Mouse (Mus musculus): ENCODE data around the gene Lrguk.

Gene Lrguk

GRCm38 (mm10) chr6:34174715-34175114 lies 145.5 kb downstream of the Lrguk start:
- DNase-seq (ENCODE audit: low read depth, low spot score) = no peak

- DNase-seq (ENCODE audit: low read depth, low spot score) = peak; percentile 60
Observed at GRCm38 (mm10) chr6:34176111-34176863, 147.0 kb downstream of the Lrguk start.

GRCm38 (mm10) chr6:34176864-34177247 lies 147.6 kb downstream of the Lrguk start, which contains the start of gene Slc35b4:
Slc35b4 (minus strand) TSS chr6:34177111.
- DNase-seq (ENCODE audit: low read depth, low spot score) = peak; percentile 96

- DNase-seq (ENCODE audit: low read depth, low spot score) = no peak
Observed at GRCm38 (mm10) chr6:34179007-34179406, 149.8 kb downstream of the Lrguk start.

GRCm38 (mm10) chr6:34179911-34180310 lies 150.7 kb downstream of the Lrguk start:
- no peak for DNase-seq (ENCODE audit: low read depth, low spot score)

GRCm38 (mm10) chr6:34181961-34182360 lies 152.7 kb downstream of the Lrguk start:
- no peak for DNase-seq (ENCODE audit: low read depth, low spot score)

GRCm38 (mm10) chr6:34183326-34183725 lies 154.1 kb downstream of the Lrguk start:
- no peak for DNase-seq (ENCODE audit: low read depth, low spot score)
